Mouse (Mus musculus) intestine, postnatal 0 days (tissue): ENCODE results near the gene Nme3. TPM values are rescaled to one million over a fixed set of nuclear protein-coding genes. Genes with fewer than 3 reads are reported as not detected.
A peak's percentile ranks its signal among the peaks of the same experiment; 100 is the strongest.

ENCODE experiments used
- ATAC-seq: fragments of 200-750 bp; cut with Nextera tagmentation; 2 replicates; pipeline ENCODE4 v1.8.0; 2017; ENCODE audit warnings: mild to moderate bottlenecking, moderate TSS enrichment, moderate library complexity
- H3K27ac ChIP-seq: fragments of 300-500 bp; sonication (generic); 2 replicates; pipeline ENCODE4 v1.5.1; 2014; ENCODE audit warnings: mild to moderate bottlenecking, low read depth, low read length, moderate library complexity
- H3K27me3 ChIP-seq: fragments of 300-500 bp; sonication (generic); replicated peaks from 2 replicates; pipeline ENCODE4 v1.6.1; 2014; ENCODE audit warnings: low read length, mixed read lengths; ENCODE audit not compliant: control insufficient read depth, insufficient read depth
- H3K36me3 ChIP-seq: fragments of 300-500 bp; sonication (generic); 2 replicates; pipeline ENCODE4 v1.6.1; 2014; ENCODE audit warnings: mild to moderate bottlenecking, moderate library complexity; ENCODE audit not compliant: control insufficient read depth, insufficient read depth
- H3K4me1 ChIP-seq: fragments of 300-500 bp; sonication (generic); replicated peaks from 2 replicates; pipeline ENCODE4 v1.6.1; 2014; ENCODE audit warnings: antibody characterized with exemption, low read length, mixed read lengths; ENCODE audit not compliant: control insufficient read depth, insufficient read depth
- H3K4me2 ChIP-seq: fragments of 300-500 bp; sonication (generic); replicated peaks from 2 replicates; pipeline ENCODE4 v1.6.1; 2014; ENCODE audit warnings: low read depth, mild to moderate bottlenecking, moderate library complexity
- H3K4me3 ChIP-seq: fragments of 300-500 bp; sonication (generic); 2 replicates; pipeline ENCODE4 v1.5.1; 2014; ENCODE audit warnings: low read depth, low read length
- H3K9ac ChIP-seq: fragments of 300-500 bp; sonication (generic); 2 replicates; pipeline ENCODE4 v1.6.1; 2014; ENCODE audit warnings: mild to moderate bottlenecking, low read depth, low read length
- H3K9me3 ChIP-seq: fragments of 300-500 bp; sonication (generic); 2 replicates; pipeline ENCODE4 v1.6.1; 2016; ENCODE audit warnings: mixed run types; ENCODE audit not compliant: control insufficient read depth
- CTCF ChIP-seq: sonication (generic); IDR thresholded peaks from 2 replicates; pipeline ENCODE4 v1.5.1; 2016; ENCODE audit warnings: low read depth, mild to moderate bottlenecking, control low read depth, antibody characterized with exemption, moderate library complexity
- WGBS: fragments of 180-500 bp; shearing (Covaris S2); extraction: QIAGEN DNeasy Blood & Tissue Kit; methylation state at CpG from one replicate; pipeline ENCODE4 v1.1.7; 2014; 5-methylcytosine and 5-hydroxymethylcytosine counted together
- polyA plus RNA-seq: library from polyadenylated mRNA; unstranded; fragments of >200 nt; fragmentation: Nextera tagmentation; extraction: Ambion mirVana; gene quantifications from 2 replicates; pipeline ENCODE4 v1.2.1, GENCODE M21; 2015

Gene Nme3
- polyA plus RNA-seq, 1 experiment from 2014 or later = 47.4 TPM

- no peak for ATAC-seq
- Histone ChIP-seq H3K4me2 (no peak overlapping the region), H3K27me3 (no peaks in the 10 kb centered on the region), H3K36me3 (peaks cover 90% of the 10 kb centered on the region), H3K4me1 (no peaks in the 10 kb centered on the region), H3K4me3 (no peak overlapping the region), H3K27ac (no peak overlapping the region), H3K9ac (no peak overlapping the region), H3K9me3 (no peaks in the 10 kb centered on the region)
- TF ChIP-seq CTCF = no peak
- WGBS = 96% methylated on average over 3 of the region's 3 CpGs
Observed at GRCm38 (mm10) chr17:24861785-24862184, 34.5 kb upstream of the Nme3 start.

GRCm38 (mm10) chr17:24865776-24866175 lies 30.5 kb upstream of the Nme3 start, which contains the start of gene Igfals:
TSS of gene Igfals (plus strand) at chr17:24865997.
- no peak for ATAC-seq
- no peak within 1 kb of the TSS for H3K9ac ChIP-seq
- H3K4me1 ChIP-seq = no peaks in the 10 kb centered on the region
- no peak for TF ChIP-seq CTCF
- H3K27ac ChIP-seq = no peak within 1 kb of the TSS
- no peaks in the 10 kb centered on the region for H3K27me3 ChIP-seq
- peaks cover 58% of the 10 kb centered on the region for H3K36me3 ChIP-seq
- 89% methylated on average over 8 of the region's 8 CpGs for WGBS
- no peaks in the 10 kb centered on the region for H3K9me3 ChIP-seq
- no peak within 1 kb of the TSS for H3K4me2 ChIP-seq
- no peak within 1 kb of the TSS for H3K4me3 ChIP-seq

GRCm38 (mm10) chr17:24867914-24868313 lies 28.4 kb upstream of the Nme3 start:
- TF ChIP-seq CTCF = no peak
- Histone ChIP-seq H3K9me3 (no peaks in the 10 kb centered on the region), H3K9ac (no peak overlapping the region), H3K27me3 (no peaks in the 10 kb centered on the region), H3K4me1 (no peaks in the 10 kb centered on the region), H3K4me3 (no peak overlapping the region), H3K4me2 (no peak overlapping the region), H3K27ac (no peak overlapping the region), H3K36me3 (peaks cover 37% of the 10 kb centered on the region)
- no peak for ATAC-seq
- WGBS = 93% methylated on average over 10 of the region's 10 CpGs

- no peak overlapping the region for H3K9ac ChIP-seq
- 0 out of 2 replicates have a peak, but pooled peaks cover 5% of the 10 kb centered on the region for H3K4me1 ChIP-seq
- no peak for TF ChIP-seq CTCF
- ATAC-seq = no peak
- no peaks in the 10 kb centered on the region for H3K27me3 ChIP-seq
- no peaks in the 10 kb centered on the region for H3K36me3 ChIP-seq
- H3K27ac ChIP-seq = no peak overlapping the region
- H3K4me2 ChIP-seq = no peak overlapping the region
- 59% methylated on average over 4 of the region's 4 CpGs for WGBS
- H3K9me3 ChIP-seq = no peaks in the 10 kb centered on the region
- H3K4me3 ChIP-seq = no peak overlapping the region
Observed at GRCm38 (mm10) chr17:24873695-24874404, 22.4 kb upstream of the Nme3 start.

- Histone ChIP-seq H3K9me3 (no peaks in the 10 kb centered on the region), H3K4me1 (0 out of 2 replicates have a peak, but pooled peaks cover 5% of the 10 kb centered on the region), H3K4me2 (no peak overlapping the region), H3K27ac (no peak overlapping the region), H3K36me3 (no peaks in the 10 kb centered on the region), H3K27me3 (no peaks in the 10 kb centered on the region), H3K9ac (no peak overlapping the region), H3K4me3 (no peak overlapping the region)
- WGBS = 70% methylated on average over 1 of the region's 1 CpGs
- no peak for TF ChIP-seq CTCF
- ATAC-seq = no peak
Observed at GRCm38 (mm10) chr17:24874405-24874745, 21.9 kb upstream of the Nme3 start.

GRCm38 (mm10) chr17:24874989-24875388 lies 21.3 kb upstream of the Nme3 start:
- no peaks in the 10 kb centered on the region for H3K36me3 ChIP-seq
- H3K9ac ChIP-seq = no peak overlapping the region
- peak overlapping the region; percentile 15; the same call in 1 of the 2 replicates for H3K27ac ChIP-seq
- no peak for TF ChIP-seq CTCF
- WGBS = 56% methylated on average over 8 of the region's 8 CpGs
- H3K4me2 ChIP-seq = 0 out of 2 replicates have a peak overlapping the region, but pooled peaks have one; percentile 13
- H3K4me3 ChIP-seq = no peak overlapping the region
- H3K4me1 ChIP-seq = 0 out of 2 replicates have a peak, but pooled peaks cover 5% of the 10 kb centered on the region
- H3K9me3 ChIP-seq = no peaks in the 10 kb centered on the region
- no peak for ATAC-seq
- H3K27me3 ChIP-seq = no peaks in the 10 kb centered on the region
